Mouse (Mus musculus): ENCODE measurements around the gene Helz. TPM values are rescaled to one million over a fixed set of nuclear protein-coding genes. Genes with fewer than 3 reads are reported as not detected.

Gene Helz
- polyA plus RNA-seq, 1 experiment from 2014 or later = 7.1 TPM

DNA sequence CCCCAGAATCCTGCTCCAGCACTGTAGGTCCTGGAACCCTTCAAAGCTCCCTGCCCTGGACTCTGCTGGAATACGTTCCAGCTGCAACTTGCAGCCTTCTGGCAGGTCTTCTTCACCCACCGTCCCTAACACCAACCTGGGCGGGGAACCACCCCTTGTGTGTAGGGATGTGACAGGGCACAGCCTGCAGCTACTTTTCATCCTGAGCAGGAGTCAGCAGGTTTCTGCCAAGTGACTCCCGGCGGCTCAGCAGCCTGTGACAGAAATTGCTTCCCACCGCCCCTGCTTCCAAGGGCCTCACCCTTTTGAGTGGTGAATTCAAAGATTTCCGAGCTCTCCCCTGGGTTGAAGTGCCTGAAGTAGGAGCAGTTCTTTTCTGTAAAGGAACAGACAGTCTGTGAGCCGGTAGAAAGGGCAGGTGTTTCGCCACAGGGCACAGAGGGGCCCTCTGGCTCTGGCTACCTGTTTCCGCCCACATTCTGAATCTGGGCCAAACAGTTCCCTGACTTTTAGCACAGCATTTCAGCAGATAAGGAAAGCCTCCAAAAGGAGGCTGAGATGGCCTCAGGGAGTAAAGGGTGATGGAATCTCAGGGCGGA is 157.8 kb downstream of the Helz start:
- no peak overlapping the region for H3K4me3 ChIP-seq (ENCODE audit: low read depth, low read length)
- H3K9me3 ChIP-seq (replicated peaks; ENCODE audit: control insufficient read depth, low read length) = no peaks in the 10 kb centered on the region
- H3K27me3 ChIP-seq (ENCODE audit: control insufficient read depth, insufficient read depth, low read depth, low read length) = no peaks in the 10 kb centered on the region; the same call in 1 of the 2 replicates
- H3K36me3 ChIP-seq (ENCODE audit: control insufficient read depth, insufficient read depth) = no peaks in the 10 kb centered on the region
- no peak overlapping the region for H3K9ac ChIP-seq (ENCODE audit: low read depth, low read length)
- 57% methylated on average over 11 of the region's 11 CpGs for WGBS (ENCODE audit: insufficient replicate concordance)
- no peaks in the 10 kb centered on the region for H3K4me1 ChIP-seq (ENCODE audit: control insufficient read depth, low read depth, low read length)
- no peak overlapping the region for H3K27ac ChIP-seq (ENCODE audit: low read length)
- ATAC-seq (ENCODE audit: low read depth) = no peak
- H3K4me2 ChIP-seq (ENCODE audit: low read depth, low read length) = no peak overlapping the region

DNA sequence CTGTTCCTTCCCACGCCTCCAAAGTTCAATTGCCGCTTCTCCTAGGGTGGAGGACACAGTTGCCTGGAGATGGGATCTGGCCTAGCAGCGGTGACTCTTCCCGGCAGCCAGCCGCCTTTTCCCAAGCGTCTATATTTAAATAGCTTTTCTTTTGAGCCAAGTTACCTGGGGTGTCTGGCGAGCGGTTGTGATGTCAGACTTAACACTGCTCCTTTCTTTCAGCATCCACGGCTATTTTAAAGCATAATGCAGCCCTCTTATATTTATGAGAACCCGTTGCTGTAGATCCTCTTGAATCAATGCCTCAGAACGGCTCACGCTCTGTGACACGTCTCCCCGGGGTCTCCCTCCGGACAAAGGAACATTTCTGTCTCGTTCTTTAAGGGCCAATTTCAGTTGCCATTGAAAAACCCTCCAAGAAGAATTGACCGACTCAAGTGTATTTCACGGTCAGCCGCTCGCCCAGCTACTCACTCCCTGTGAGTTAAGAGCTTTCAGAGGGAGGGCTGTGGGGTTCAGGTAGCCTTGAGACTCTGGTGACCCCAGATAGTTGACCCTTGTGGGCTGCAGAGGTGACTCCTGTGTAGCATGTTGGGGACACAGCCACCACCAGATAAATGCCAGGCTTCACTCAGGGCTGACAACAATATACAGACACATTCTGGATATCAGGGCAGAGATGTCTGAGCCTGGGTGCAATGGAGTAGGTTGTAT is 160.3 kb downstream of the Helz start:
- Histone ChIP-seq H3K9ac (ENCODE audit: low read depth, low read length) (no peak overlapping the region), H3K4me2 (ENCODE audit: low read depth, low read length) (no peak overlapping the region)
- 68% methylated on average over 20 of the region's 20 CpGs for WGBS (ENCODE audit: insufficient replicate concordance)

DNA sequence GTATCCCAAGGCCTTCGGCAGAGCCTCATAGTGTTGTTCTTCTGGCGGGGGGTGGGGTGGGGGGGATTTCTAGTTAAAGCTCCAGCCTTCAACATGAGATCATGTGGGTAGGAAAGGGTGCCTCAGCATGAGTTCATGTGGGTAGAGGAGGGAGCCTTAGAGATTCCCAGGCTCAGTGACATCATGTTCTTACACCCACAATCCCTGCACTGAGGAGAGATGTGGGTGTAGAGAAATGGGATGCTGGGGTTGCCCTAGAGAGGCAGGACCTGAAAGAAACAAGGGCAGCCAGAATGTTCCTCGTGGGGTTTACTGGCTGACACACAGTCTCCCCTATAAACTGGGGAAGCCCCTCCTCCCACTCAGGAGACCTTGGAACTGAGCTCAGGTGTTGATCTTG is 162.6 kb downstream of the Helz start:
- ATAC-seq (ENCODE audit: low read depth) = no peak
- Histone ChIP-seq H3K9me3 (replicated peaks; ENCODE audit: control insufficient read depth, low read length) (no peaks in the 10 kb centered on the region), H3K9ac (ENCODE audit: low read depth, low read length) (no peak overlapping the region), H3K4me2 (ENCODE audit: low read depth, low read length) (no peak overlapping the region), H3K4me1 (ENCODE audit: control insufficient read depth, low read depth, low read length) (no peaks in the 10 kb centered on the region), H3K27ac (ENCODE audit: low read length) (no peak overlapping the region), H3K27me3 (ENCODE audit: control insufficient read depth, insufficient read depth, low read depth, low read length) (no peaks in the 10 kb centered on the region), H3K4me3 (ENCODE audit: low read depth, low read length) (no peak overlapping the region), H3K36me3 (ENCODE audit: control insufficient read depth, insufficient read depth) (no peaks in the 10 kb centered on the region)
- 48% methylated on average over 3 of the region's 3 CpGs for WGBS (ENCODE audit: insufficient replicate concordance)

More for the DNA sequence above, 160.3 kb downstream of the Helz start:
- H3K4me1 ChIP-seq (ENCODE audit: control insufficient read depth, low read depth, low read length) = no peaks in the 10 kb centered on the region
- no peaks in the 10 kb centered on the region; the same call in 1 of the 2 replicates for H3K27me3 ChIP-seq (ENCODE audit: control insufficient read depth, insufficient read depth, low read depth, low read length)
- ATAC-seq (ENCODE audit: low read depth) = no peak
- H3K9me3 ChIP-seq (replicated peaks; ENCODE audit: control insufficient read depth, low read length) = no peaks in the 10 kb centered on the region
- H3K36me3 ChIP-seq (ENCODE audit: control insufficient read depth, insufficient read depth) = no peaks in the 10 kb centered on the region
- no peak overlapping the region for H3K27ac ChIP-seq (ENCODE audit: low read length)
- no peak overlapping the region for H3K4me3 ChIP-seq (ENCODE audit: low read depth, low read length)

DNA sequence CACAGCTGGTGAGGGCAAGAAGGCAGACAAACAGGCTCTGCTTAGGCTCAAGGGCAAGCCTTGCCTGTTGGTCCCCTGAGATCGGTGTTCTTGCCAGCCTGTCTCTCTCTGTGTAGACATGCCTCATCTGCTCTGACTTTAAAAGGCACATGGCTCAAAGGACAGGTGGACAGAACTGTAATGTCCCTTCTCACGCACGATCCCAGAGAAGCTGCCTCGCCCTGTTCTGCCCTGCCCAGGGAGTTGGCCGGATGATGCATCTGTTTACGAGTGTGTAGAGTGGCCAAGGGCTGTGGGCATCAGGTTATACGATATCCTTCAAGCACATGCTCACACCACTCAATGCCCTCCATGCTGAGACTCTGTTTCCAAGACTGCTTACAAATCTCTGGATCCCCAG is 166.6 kb downstream of the Helz start:
- 68% methylated on average over 7 of the region's 7 CpGs for WGBS (ENCODE audit: insufficient replicate concordance)
- no peaks in the 10 kb centered on the region for H3K4me1 ChIP-seq (ENCODE audit: control insufficient read depth, low read depth, low read length)
- H3K4me3 ChIP-seq (ENCODE audit: low read depth, low read length) = no peak overlapping the region
- H3K27me3 ChIP-seq (ENCODE audit: control insufficient read depth, insufficient read depth, low read depth, low read length) = no peaks in the 10 kb centered on the region
- no peak overlapping the region for H3K27ac ChIP-seq (ENCODE audit: low read length)
- no peak overlapping the region for H3K4me2 ChIP-seq (ENCODE audit: low read depth, low read length)
- no peak overlapping the region for H3K9ac ChIP-seq (ENCODE audit: low read depth, low read length)
- ATAC-seq (ENCODE audit: low read depth) = no peak
- no peaks in the 10 kb centered on the region for H3K36me3 ChIP-seq (ENCODE audit: control insufficient read depth, insufficient read depth)
- H3K9me3 ChIP-seq (replicated peaks; ENCODE audit: control insufficient read depth, low read length) = no peaks in the 10 kb centered on the region

DNA sequence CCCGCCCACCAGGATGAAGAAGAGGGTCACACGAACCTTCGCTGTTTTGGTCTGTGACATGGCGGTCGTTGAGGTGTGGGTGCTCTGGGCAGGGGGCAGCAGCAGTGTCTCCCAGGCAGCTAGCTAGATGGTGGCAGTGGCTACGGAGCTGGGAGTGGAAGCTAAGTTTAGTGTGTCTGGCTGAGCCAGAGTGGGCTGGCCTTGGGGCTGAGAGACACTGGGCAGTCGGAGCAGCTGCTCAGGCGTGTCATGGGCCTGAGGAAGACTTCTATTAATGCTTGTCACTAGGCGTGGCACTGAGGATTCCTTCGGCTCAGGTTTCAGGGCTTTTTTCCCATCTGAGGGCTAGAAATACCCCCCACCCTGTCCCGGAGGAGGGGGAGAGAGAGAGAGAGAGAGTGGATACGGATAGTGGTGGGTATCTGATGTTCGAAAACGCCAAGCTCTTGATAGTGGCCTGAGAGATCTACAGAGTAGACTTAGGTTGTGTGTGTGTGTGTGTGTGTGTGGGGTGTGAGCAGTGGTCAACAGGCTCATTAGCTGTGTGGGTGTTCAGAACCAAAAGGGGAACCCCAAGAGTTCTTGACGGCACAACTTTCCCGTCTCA is 168.7 kb downstream of the Helz start, which contains the start of gene Cacng1:
Gene Cacng1, minus strand, starts transcription at position 191 of the 607 bp plus-strand sequence.
- Histone ChIP-seq H3K9me3 (replicated peaks; ENCODE audit: control insufficient read depth, low read length) (no peaks in the 10 kb centered on the region), H3K4me3 (ENCODE audit: low read depth, low read length) (no peak within 1 kb of the TSS), H3K27me3 (ENCODE audit: control insufficient read depth, insufficient read depth, low read depth, low read length) (no peaks in the 10 kb centered on the region), H3K4me2 (ENCODE audit: low read depth, low read length) (no peak within 1 kb of the TSS), H3K4me1 (ENCODE audit: control insufficient read depth, low read depth, low read length) (no peaks in the 10 kb centered on the region), H3K36me3 (ENCODE audit: control insufficient read depth, insufficient read depth) (no peaks in the 10 kb centered on the region), H3K27ac (ENCODE audit: low read length) (no peak within 1 kb of the TSS), H3K9ac (ENCODE audit: low read depth, low read length) (no peak within 1 kb of the TSS)
- WGBS (ENCODE audit: insufficient replicate concordance) = 69% methylated on average over 16 of the region's 16 CpGs
- no peak for ATAC-seq (ENCODE audit: low read depth)

DNA sequence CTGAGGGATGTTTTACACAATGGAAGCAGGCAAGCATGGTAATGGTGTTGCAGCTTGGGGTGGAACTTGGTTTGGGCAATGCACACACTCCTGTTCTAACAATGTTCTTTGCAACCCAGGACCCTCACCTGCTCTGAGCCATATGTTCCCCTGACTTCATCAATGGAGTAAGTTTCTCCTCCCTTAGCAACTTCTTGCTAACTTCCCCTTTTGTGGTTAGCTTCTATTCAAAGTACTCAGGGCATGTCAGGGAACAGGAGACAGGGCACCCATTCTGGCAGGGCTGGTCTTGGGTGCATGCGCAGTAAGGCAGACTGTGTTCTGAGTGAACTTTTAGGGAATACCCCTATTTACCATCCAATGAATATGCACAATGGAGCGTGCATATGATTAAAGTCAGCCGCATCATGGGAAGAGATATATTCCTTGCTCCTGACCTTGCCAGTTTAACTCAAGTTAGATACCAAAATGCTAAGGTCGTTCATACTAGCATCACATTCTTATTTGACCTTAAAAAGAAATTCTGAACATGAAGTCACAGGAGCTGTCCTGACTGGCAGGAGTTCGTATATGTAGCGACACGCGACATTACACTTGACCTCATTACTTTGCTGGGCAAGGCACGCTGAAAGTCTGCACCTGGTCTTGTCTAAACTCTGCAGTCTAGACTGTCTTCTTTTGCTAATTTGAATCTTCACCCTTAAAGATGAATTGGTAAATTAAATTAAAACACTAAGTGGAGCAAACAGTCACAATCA is 172.7 kb downstream of the Helz start:
- H3K4me2 ChIP-seq (ENCODE audit: low read depth, low read length) = no peak overlapping the region
- no peaks in the 10 kb centered on the region for H3K9me3 ChIP-seq (replicated peaks; ENCODE audit: control insufficient read depth, low read length)
- ATAC-seq (ENCODE audit: low read depth) = no peak
- H3K9ac ChIP-seq (ENCODE audit: low read depth, low read length) = no peak overlapping the region
- no peaks in the 10 kb centered on the region for H3K36me3 ChIP-seq (ENCODE audit: control insufficient read depth, insufficient read depth)
- no peak overlapping the region for H3K4me3 ChIP-seq (ENCODE audit: low read depth, low read length)
- H3K4me1 ChIP-seq (ENCODE audit: control insufficient read depth, low read depth, low read length) = no peaks in the 10 kb centered on the region
- no peak overlapping the region for H3K27ac ChIP-seq (ENCODE audit: low read length)
- no peaks in the 10 kb centered on the region for H3K27me3 ChIP-seq (ENCODE audit: control insufficient read depth, insufficient read depth, low read depth, low read length)
- 72% methylated on average over 9 of the region's 9 CpGs for WGBS (ENCODE audit: insufficient replicate concordance)

DNA sequence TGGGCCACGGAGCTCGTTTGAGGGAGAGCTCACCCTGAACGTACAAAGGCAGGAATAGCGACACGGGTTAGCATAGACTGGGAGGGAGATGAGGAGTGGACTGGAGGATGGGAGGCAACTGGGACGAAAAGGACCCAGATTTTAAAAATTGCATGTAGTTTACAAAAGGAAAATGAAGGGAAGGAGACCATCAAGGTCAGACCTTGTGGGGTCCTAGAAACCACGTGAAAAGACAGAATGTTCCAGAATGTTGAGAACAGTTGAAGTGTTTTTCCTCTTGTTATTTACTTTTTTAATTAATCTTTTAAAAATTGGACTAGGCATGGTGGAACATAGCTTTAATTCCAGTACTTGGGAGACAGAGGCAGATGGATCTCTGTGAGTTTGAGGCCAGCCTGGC is 173.3 kb downstream of the Helz start:
- 69% methylated on average over 7 of the region's 7 CpGs for WGBS (ENCODE audit: insufficient replicate concordance)

DNA sequence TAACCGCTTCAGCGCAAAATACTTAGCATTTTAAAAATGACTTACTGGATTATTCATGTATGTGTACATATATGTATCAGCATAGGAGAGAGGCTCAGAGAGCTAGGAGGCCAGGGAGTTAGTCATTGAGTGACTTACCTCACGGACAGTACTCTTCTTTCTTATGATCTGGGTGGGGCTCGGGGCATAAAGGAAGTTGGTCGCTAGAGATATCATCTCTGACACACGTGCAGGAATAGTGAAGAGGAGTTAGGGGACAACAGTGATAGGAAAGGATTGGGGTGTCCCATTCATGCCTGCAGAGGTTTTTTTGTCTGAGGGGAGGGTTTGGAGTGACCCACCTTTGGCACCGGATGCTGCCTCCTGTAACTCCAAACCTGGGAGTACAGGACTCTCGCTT is 176.9 kb downstream of the Helz start:
- 52% methylated on average over 8 of the region's 8 CpGs for WGBS (ENCODE audit: insufficient replicate concordance)

More for the DNA sequence above, 173.3 kb downstream of the Helz start:
- H3K27me3 ChIP-seq (ENCODE audit: control insufficient read depth, insufficient read depth, low read depth, low read length) = no peaks in the 10 kb centered on the region
- no peaks in the 10 kb centered on the region for H3K36me3 ChIP-seq (ENCODE audit: control insufficient read depth, insufficient read depth)
- H3K27ac ChIP-seq (ENCODE audit: low read length) = no peak overlapping the region
- no peaks in the 10 kb centered on the region for H3K4me1 ChIP-seq (ENCODE audit: control insufficient read depth, low read depth, low read length)
- no peak overlapping the region for H3K9ac ChIP-seq (ENCODE audit: low read depth, low read length)
- ATAC-seq (ENCODE audit: low read depth) = no peak
- H3K4me2 ChIP-seq (ENCODE audit: low read depth, low read length) = no peak overlapping the region
- H3K4me3 ChIP-seq (ENCODE audit: low read depth, low read length) = no peak overlapping the region
- no peaks in the 10 kb centered on the region for H3K9me3 ChIP-seq (replicated peaks; ENCODE audit: control insufficient read depth, low read length)

More for the DNA sequence above, 176.9 kb downstream of the Helz start:
- no peak overlapping the region for H3K27ac ChIP-seq (ENCODE audit: low read length)
- no peak overlapping the region for H3K4me2 ChIP-seq (ENCODE audit: low read depth, low read length)
- H3K4me1 ChIP-seq (ENCODE audit: control insufficient read depth, low read depth, low read length) = no peaks in the 10 kb centered on the region
- ATAC-seq (ENCODE audit: low read depth) = no peak
- no peaks in the 10 kb centered on the region for H3K27me3 ChIP-seq (ENCODE audit: control insufficient read depth, insufficient read depth, low read depth, low read length)
- no peaks in the 10 kb centered on the region for H3K9me3 ChIP-seq (replicated peaks; ENCODE audit: control insufficient read depth, low read length)
- H3K4me3 ChIP-seq (ENCODE audit: low read depth, low read length) = no peak overlapping the region
- H3K36me3 ChIP-seq (ENCODE audit: control insufficient read depth, insufficient read depth) = no peaks in the 10 kb centered on the region
- no peak overlapping the region for H3K9ac ChIP-seq (ENCODE audit: low read depth, low read length)
